Mouse (Mus musculus) embryonic facial prominence, embryonic 15.5 days (tissue): ENCODE results near the gene Sufu. TPM values are rescaled to one million over a fixed set of nuclear protein-coding genes. Genes with fewer than 3 reads are reported as not detected.

Experiments
- ATAC-seq: fragments of 200-750 bp; cut with Nextera tagmentation; 2 replicates; pipeline ENCODE4 v1.8.0; 2017; ENCODE audit warnings: low read depth, moderate TSS enrichment; ENCODE audit not compliant: insufficient number of reproducible peaks, low FRiP score, low TSS enrichment
- H3K27ac ChIP-seq: fragments of 300-500 bp; sonication (generic); replicated peaks from 2 replicates; pipeline ENCODE4 v1.5.1; 2015; ENCODE audit warnings: mild to moderate bottlenecking, inconsistent platforms
- H3K27me3 ChIP-seq: fragments of 300-500 bp; sonication (generic); 2 replicates; pipeline ENCODE4 v1.6.1; 2015; ENCODE audit warnings: inconsistent platforms
- H3K36me3 ChIP-seq: fragments of 300-500 bp; sonication (generic); 2 replicates; pipeline ENCODE4 v1.6.1; 2015; ENCODE audit warnings: mild to moderate bottlenecking, inconsistent platforms
- H3K4me1 ChIP-seq: fragments of 300-500 bp; sonication (generic); 2 replicates; pipeline ENCODE4 v1.6.1; 2015; ENCODE audit warnings: inconsistent platforms
- H3K4me2 ChIP-seq: fragments of 300-500 bp; sonication (generic); replicated peaks from 2 replicates; pipeline ENCODE4 v1.6.1; 2015; ENCODE audit warnings: mild to moderate bottlenecking, inconsistent platforms
- H3K4me3 ChIP-seq: fragments of 300-500 bp; sonication (generic); replicated peaks from 2 replicates; pipeline ENCODE4 v1.5.1; 2015; ENCODE audit warnings: mild to moderate bottlenecking, inconsistent platforms
- H3K9ac ChIP-seq: fragments of 300-500 bp; sonication (generic); 2 replicates; pipeline ENCODE4 v1.6.1; 2015; ENCODE audit warnings: inconsistent platforms
- H3K9me3 ChIP-seq: fragments of 300-500 bp; sonication (generic); replicated peaks from 2 replicates; pipeline ENCODE4 v1.6.1; 2016; ENCODE audit warnings: inconsistent platforms
- WGBS: fragments of 180-500 bp; shearing (Covaris S2); methylation state at CpG from one replicate; pipeline ENCODE4 v1.1.7; 2015; 5-methylcytosine and 5-hydroxymethylcytosine counted together
- polyA plus RNA-seq: library from polyadenylated mRNA; unstranded; fragments of >200 nt; fragmentation: Nextera tagmentation; extraction: Ambion mirVana; gene quantifications from 2 replicates; pipeline ENCODE4 v1.2.1, GENCODE M21; 2015

The Sufu gene
- polyA plus RNA-seq, 1 experiment from 2014 or later = 38.4 TPM

GRCm38 (mm10) chr19:46412056-46412805 is 15.5 kb downstream of the Sufu start:
- ATAC-seq = no peak
- 0 out of 2 replicates have a peak, but pooled peaks cover 6% of the 10 kb centered on the region for H3K4me1 ChIP-seq
- no peaks in the 10 kb centered on the region for H3K27me3 ChIP-seq
- H3K36me3 ChIP-seq = 0 out of 2 replicates have a peak, but pooled peaks cover under 1% of the 10 kb centered on the region
- H3K4me3 ChIP-seq = no peak overlapping the region
- no peaks in the 10 kb centered on the region for H3K9me3 ChIP-seq
- H3K27ac ChIP-seq = no peak overlapping the region
- WGBS = 75% methylated on average over 12 of the region's 12 CpGs
- H3K9ac ChIP-seq = no peak overlapping the region
- H3K4me2 ChIP-seq = no peak overlapping the region

- 84% methylated on average over 2 of the region's 2 CpGs for WGBS
Measured at GRCm38 (mm10) chr19:46413969-46414368, 17.3 kb downstream of the Sufu start.

GRCm38 (mm10) chr19:46414486-46414885 is 17.8 kb downstream of the Sufu start:
- 82% methylated on average over 8 of the region's 8 CpGs for WGBS

More at GRCm38 (mm10) chr19:46413969-46414368, 17.3 kb downstream of the Sufu start:
- no peak for ATAC-seq
- H3K9me3 ChIP-seq = no peaks in the 10 kb centered on the region
- H3K4me3 ChIP-seq = no peak overlapping the region
- H3K36me3 ChIP-seq = no peaks in the 10 kb centered on the region
- no peak overlapping the region for H3K4me2 ChIP-seq
- H3K27me3 ChIP-seq = no peaks in the 10 kb centered on the region
- H3K27ac ChIP-seq = no peak overlapping the region
- peaks cover 19% of the 10 kb centered on the region for H3K4me1 ChIP-seq
- H3K9ac ChIP-seq = no peak overlapping the region

GRCm38 (mm10) chr19:46416276-46416675 is 19.6 kb downstream of the Sufu start:
- peaks cover 24% of the 10 kb centered on the region for H3K4me1 ChIP-seq
- H3K36me3 ChIP-seq = no peaks in the 10 kb centered on the region
- no peak overlapping the region for H3K4me2 ChIP-seq
- ATAC-seq = no peak
- no peak overlapping the region for H3K4me3 ChIP-seq
- no peaks in the 10 kb centered on the region for H3K27me3 ChIP-seq
- 52% methylated on average over 9 of the region's 9 CpGs for WGBS
- H3K27ac ChIP-seq = no peak overlapping the region
- no peaks in the 10 kb centered on the region for H3K9me3 ChIP-seq
- no peak overlapping the region for H3K9ac ChIP-seq

More at GRCm38 (mm10) chr19:46414486-46414885, 17.8 kb downstream of the Sufu start:
- H3K4me1 ChIP-seq = peaks cover 19% of the 10 kb centered on the region
- no peak overlapping the region for H3K4me2 ChIP-seq
- no peak overlapping the region for H3K9ac ChIP-seq
- no peak for ATAC-seq
- H3K27me3 ChIP-seq = no peaks in the 10 kb centered on the region
- no peaks in the 10 kb centered on the region for H3K9me3 ChIP-seq
- no peak overlapping the region for H3K4me3 ChIP-seq
- no peak overlapping the region for H3K27ac ChIP-seq
- H3K36me3 ChIP-seq = no peaks in the 10 kb centered on the region

- no peak overlapping the region for H3K27ac ChIP-seq
- no peak for ATAC-seq
- 68% methylated on average over 4 of the region's 4 CpGs for WGBS
- H3K36me3 ChIP-seq = no peaks in the 10 kb centered on the region
- no peak overlapping the region for H3K4me3 ChIP-seq
- H3K27me3 ChIP-seq = no peaks in the 10 kb centered on the region
- H3K4me1 ChIP-seq = peaks cover 40% of the 10 kb centered on the region
- H3K4me2 ChIP-seq = no peak overlapping the region
- no peak overlapping the region for H3K9ac ChIP-seq
- H3K9me3 ChIP-seq = no peaks in the 10 kb centered on the region
Measured at GRCm38 (mm10) chr19:46418051-46418450, 21.4 kb downstream of the Sufu start.

- WGBS = 92% methylated on average over 7 of the region's 7 CpGs
Measured at GRCm38 (mm10) chr19:46420410-46420809, 23.7 kb downstream of the Sufu start.

GRCm38 (mm10) chr19:46422384-46423338 is 26.0 kb downstream of the Sufu start:
- ATAC-seq = peak; percentile 87
- 0 out of 2 replicates have a peak overlapping the region, but pooled peaks have one; percentile 8 for H3K4me2 ChIP-seq
- H3K9me3 ChIP-seq = no peaks in the 10 kb centered on the region
- 24% methylated on average over 11 of the region's 11 CpGs for WGBS
- no peak overlapping the region for H3K9ac ChIP-seq
- peak overlapping the region; percentile 77 for H3K27ac ChIP-seq
- H3K27me3 ChIP-seq = no peaks in the 10 kb centered on the region
- H3K36me3 ChIP-seq = peaks cover 4% of the 10 kb centered on the region; the same call in 1 of the 2 replicates
- H3K4me1 ChIP-seq = peaks cover 47% of the 10 kb centered on the region
- H3K4me3 ChIP-seq = no peak overlapping the region

More at GRCm38 (mm10) chr19:46420410-46420809, 23.7 kb downstream of the Sufu start:
- no peak overlapping the region for H3K27ac ChIP-seq
- no peak for ATAC-seq
- H3K4me3 ChIP-seq = no peak overlapping the region
- no peaks in the 10 kb centered on the region for H3K27me3 ChIP-seq
- no peaks in the 10 kb centered on the region for H3K9me3 ChIP-seq
- H3K4me1 ChIP-seq = peaks cover 57% of the 10 kb centered on the region
- no peaks in the 10 kb centered on the region for H3K36me3 ChIP-seq
- H3K9ac ChIP-seq = no peak overlapping the region
- H3K4me2 ChIP-seq = no peak overlapping the region

- no peak overlapping the region for H3K4me2 ChIP-seq
- ATAC-seq = no peak
- 86% methylated on average over 8 of the region's 8 CpGs for WGBS
- H3K27ac ChIP-seq = no peak overlapping the region
- H3K9ac ChIP-seq = no peak overlapping the region
- peaks cover 38% of the 10 kb centered on the region for H3K4me1 ChIP-seq
- H3K4me3 ChIP-seq = no peak overlapping the region
- H3K9me3 ChIP-seq = no peaks in the 10 kb centered on the region
- peaks cover 4% of the 10 kb centered on the region; the same call in 1 of the 2 replicates for H3K36me3 ChIP-seq
- H3K27me3 ChIP-seq = no peaks in the 10 kb centered on the region
Measured at GRCm38 (mm10) chr19:46425266-46425665, 28.6 kb downstream of the Sufu start.

GRCm38 (mm10) chr19:46426488-46426887 is 29.8 kb downstream of the Sufu start:
- H3K9ac ChIP-seq = no peak overlapping the region
- 77% methylated on average over 12 of the region's 12 CpGs for WGBS
- ATAC-seq = no peak
- no peaks in the 10 kb centered on the region for H3K9me3 ChIP-seq
- H3K36me3 ChIP-seq = peaks cover 4% of the 10 kb centered on the region; the same call in 1 of the 2 replicates
- H3K4me3 ChIP-seq = no peak overlapping the region
- no peaks in the 10 kb centered on the region for H3K27me3 ChIP-seq
- peaks cover 31% of the 10 kb centered on the region for H3K4me1 ChIP-seq
- H3K27ac ChIP-seq = no peak overlapping the region
- no peak overlapping the region for H3K4me2 ChIP-seq

GRCm38 (mm10) chr19:46429250-46429649 is 32.6 kb downstream of the Sufu start:
- Histone ChIP-seq H3K27ac (no peak overlapping the region), H3K27me3 (no peaks in the 10 kb centered on the region), H3K9me3 (no peaks in the 10 kb centered on the region), H3K36me3 (peaks cover 4% of the 10 kb centered on the region; the same call in 1 of the 2 replicates), H3K9ac (no peak overlapping the region), H3K4me2 (no peak overlapping the region), H3K4me1 (peaks cover 22% of the 10 kb centered on the region), H3K4me3 (no peak overlapping the region)
- no peak for ATAC-seq

- ATAC-seq = no peak
- Histone ChIP-seq H3K4me2 (no peak overlapping the region), H3K4me3 (no peak overlapping the region), H3K27ac (peak overlapping the region; percentile 75), H3K9ac (no peak overlapping the region), H3K27me3 (no peaks in the 10 kb centered on the region), H3K4me1 (peaks cover 34% of the 10 kb centered on the region), H3K36me3 (no peaks in the 10 kb centered on the region), H3K9me3 (no peaks in the 10 kb centered on the region)
- WGBS = 32% methylated on average over 7 of the region's 7 CpGs
Measured at GRCm38 (mm10) chr19:46433712-46434111, 37.0 kb downstream of the Sufu start.
